Mouse (Mus musculus) cerebellum, postnatal 25 days (tissue): ENCODE measurements at regions not wholly inside any gene's neighbourhood (a gene's known extent, or its start where the extent isn't known, plus 50 kb on each side); places are given as distances from the start of the nearest gene placed in this dataset.
A peak's percentile ranks its signal among the peaks of the same experiment; 100 is the strongest.

ENCODE experiments used
- DNase-seq, 2 experiments: peaks; one replicate each; pipeline ENCODE4 v3.0.0; 2021; ENCODE audit warnings: mixed read lengths in 2 of 2

GRCm38 (mm10) chr10:23477104-23477503 is 126.5 kb upstream of the Eya4 start:
- no peak for DNase-seq

GRCm38 (mm10) chr10:23450997-23451396 is 100.4 kb upstream of the Eya4 start:
- no peak for DNase-seq

GRCm38 (mm10) chr10:23450647-23450979 is 100.0 kb upstream of the Eya4 start:
- no peak for DNase-seq

GRCm38 (mm10) chr10:23449860-23450646 is 99.5 kb upstream of the Eya4 start:
- no peak for DNase-seq

- DNase-seq: no peak
Observed at GRCm38 (mm10) chr10:23448976-23449859, 98.6 kb upstream of the Eya4 start.

- DNase-seq: no peak
Observed at GRCm38 (mm10) chr10:23430376-23430775, 79.8 kb upstream of the Eya4 start.

- DNase-seq: peak; percentile 51 to 69
Observed at GRCm38 (mm10) chr10:23413794-23414518, 63.4 kb upstream of the Eya4 start.

- DNase-seq: peak; percentile 36 to 41
Observed at GRCm38 (mm10) chr10:23403351-23403938, 52.9 kb upstream of the Eya4 start.
